Mouse (Mus musculus): ENCODE results near the gene Smyd4.

- TF ChIP-seq HCFC1 (IDR thresholded peaks at IDR 0.05; ENCODE audit: borderline replicate concordance, insufficient read depth, low read length) (no peak), ZC3H11A (IDR thresholded peaks at IDR 0.05; ENCODE audit: borderline replicate concordance, low read depth, low read length) (no peak), MAFK (IDR thresholded peaks at IDR 0.05; ENCODE audit: insufficient read depth, low read depth, low read length) (no peak), CHD2 (IDR thresholded peaks at IDR 0.05; ENCODE audit: low read depth, low read length) (no peak), ZNF384 (IDR thresholded peaks at IDR 0.05; ENCODE audit: low read depth, low read length) (no peak)
Measured at GRCm38 (mm10) chr11:75441601-75442000, 93.4 kb downstream of the Smyd4 start.

Data from ES-E14 (cell line).